Mouse (Mus musculus): ENCODE results near the gene Ccdc40. TPM values are rescaled to one million over a fixed set of nuclear protein-coding genes. Genes with fewer than 3 reads are reported as not detected.

Ccdc40 gene
- polyA plus RNA-seq (2015; fragmentation: Nextera tagmentation; extraction: Ambion mirVana) = 4.8 and 6.8 TPM in 2 replicates

GRCm38 (mm10) chr11:119228091-119228781 is at the start of gene Ccdc40, which contains the start of gene Tbc1d16:
Gene Ccdc40 (plus strand): TSS chr11:119228572.
Gene Tbc1d16 (minus strand): TSS chr11:119228499.
- peak; percentile 87 for ATAC-seq (ENCODE audit: low FRiP score, low read depth)
- under 1% methylated on average over 59 of the region's 66 CpGs for WGBS
- peaks cover 51% of the 10 kb centered on the region for H3K4me1 ChIP-seq
- peak within 1 kb of the TSS; percentile 77 for H3K4me3 ChIP-seq
- H3K4me2 ChIP-seq (replicated peaks) = peak within 1 kb of the TSS; percentile 100
- no peaks in the 10 kb centered on the region for H3K36me3 ChIP-seq
- H3K9ac ChIP-seq = peak within 1 kb of the TSS; percentile 89
- no peaks in the 10 kb centered on the region for H3K27me3 ChIP-seq
- no peaks in the 10 kb centered on the region for H3K9me3 ChIP-seq
- peak within 1 kb of the TSS; percentile 67 for H3K27ac ChIP-seq

- no peak overlapping the region for H3K4me3 ChIP-seq
- ATAC-seq (ENCODE audit: low FRiP score, low read depth) = no peak
These were observed 47.4 kb upstream of the Ccdc40 start for GRCm38 (mm10) chr11:119180824-119181582.

GRCm38 (mm10) chr11:119181861-119182395 is 46.4 kb upstream of the Ccdc40 start:
- ATAC-seq (ENCODE audit: low FRiP score, low read depth) = no peak

More at GRCm38 (mm10) chr11:119180824-119181582, 47.4 kb upstream of the Ccdc40 start:
- Histone ChIP-seq H3K4me2 (replicated peaks) (no peak overlapping the region), H3K9me3 (no peaks in the 10 kb centered on the region), H3K9ac (no peak overlapping the region), H3K36me3 (peaks cover 2% of the 10 kb centered on the region; the same call in 1 of the 2 replicates), H3K4me1 (peaks cover 50% of the 10 kb centered on the region), H3K27ac (no peak overlapping the region), H3K27me3 (no peaks in the 10 kb centered on the region)
- WGBS = 84% methylated on average over 14 of the region's 14 CpGs

GRCm38 (mm10) chr11:119183684-119184310 is 44.6 kb upstream of the Ccdc40 start:
- Histone ChIP-seq H3K4me2 (replicated peaks) (no peak overlapping the region), H3K9ac (no peak overlapping the region), H3K4me1 (peaks cover 48% of the 10 kb centered on the region), H3K27me3 (no peaks in the 10 kb centered on the region), H3K27ac (no peak overlapping the region), H3K36me3 (peaks cover 6% of the 10 kb centered on the region; the same call in 1 of the 2 replicates), H3K9me3 (no peaks in the 10 kb centered on the region), H3K4me3 (no peak overlapping the region)
- WGBS = 70% methylated on average over 15 of the region's 15 CpGs
- no peak for ATAC-seq (ENCODE audit: low FRiP score, low read depth)

More at GRCm38 (mm10) chr11:119181861-119182395, 46.4 kb upstream of the Ccdc40 start:
- Histone ChIP-seq H3K27me3 (no peaks in the 10 kb centered on the region), H3K4me3 (no peak overlapping the region), H3K4me2 (replicated peaks) (no peak overlapping the region), H3K27ac (no peak overlapping the region), H3K9ac (no peak overlapping the region), H3K4me1 (peaks cover 48% of the 10 kb centered on the region), H3K36me3 (peaks cover 6% of the 10 kb centered on the region; the same call in 1 of the 2 replicates), H3K9me3 (no peaks in the 10 kb centered on the region)
- 76% methylated on average over 12 of the region's 12 CpGs for WGBS

GRCm38 (mm10) chr11:119186381-119186780 is 42.0 kb upstream of the Ccdc40 start:
- ATAC-seq (ENCODE audit: low FRiP score, low read depth) = no peak
- WGBS = 82% methylated on average over 3 of the region's 3 CpGs
- Histone ChIP-seq H3K9ac (no peak overlapping the region), H3K9me3 (no peaks in the 10 kb centered on the region), H3K4me2 (replicated peaks) (no peak overlapping the region), H3K36me3 (peaks cover 6% of the 10 kb centered on the region; the same call in 1 of the 2 replicates), H3K27me3 (no peaks in the 10 kb centered on the region), H3K4me1 (peaks cover 63% of the 10 kb centered on the region), H3K4me3 (no peak overlapping the region), H3K27ac (no peak overlapping the region)

GRCm38 (mm10) chr11:119186989-119187799 is 41.2 kb upstream of the Ccdc40 start:
- no peak overlapping the region for H3K27ac ChIP-seq
- no peaks in the 10 kb centered on the region for H3K9me3 ChIP-seq
- 46% methylated on average over 25 of the region's 25 CpGs for WGBS
- no peaks in the 10 kb centered on the region for H3K27me3 ChIP-seq
- no peak overlapping the region for H3K4me3 ChIP-seq
- peaks cover 61% of the 10 kb centered on the region for H3K4me1 ChIP-seq
- H3K4me2 ChIP-seq (replicated peaks) = no peak overlapping the region; the same call in 1 of the 2 replicates
- peak overlapping the region; percentile 31; the same call in 1 of the 2 replicates for H3K9ac ChIP-seq
- no peak for ATAC-seq (ENCODE audit: low FRiP score, low read depth)
- peaks cover 6% of the 10 kb centered on the region; the same call in 1 of the 2 replicates for H3K36me3 ChIP-seq

- ATAC-seq (ENCODE audit: low FRiP score, low read depth) = no peak
- Histone ChIP-seq H3K9me3 (no peaks in the 10 kb centered on the region), H3K9ac (peak overlapping the region; percentile 31; the same call in 1 of the 2 replicates), H3K4me2 (replicated peaks) (no peak overlapping the region; the same call in 1 of the 2 replicates), H3K27ac (no peak overlapping the region; the same call in 1 of the 2 replicates), H3K27me3 (no peaks in the 10 kb centered on the region), H3K4me3 (no peak overlapping the region), H3K36me3 (peaks cover 6% of the 10 kb centered on the region; the same call in 1 of the 2 replicates), H3K4me1 (peaks cover 64% of the 10 kb centered on the region)
- WGBS = 48% methylated on average over 10 of the region's 10 CpGs
These were observed 40.6 kb upstream of the Ccdc40 start for GRCm38 (mm10) chr11:119187800-119188197.

GRCm38 (mm10) chr11:119188389-119188788 is 40.0 kb upstream of the Ccdc40 start:
- H3K4me2 ChIP-seq (replicated peaks) = no peak overlapping the region
- no peak overlapping the region for H3K27ac ChIP-seq
- ATAC-seq (ENCODE audit: low FRiP score, low read depth) = no peak
- no peaks in the 10 kb centered on the region for H3K9me3 ChIP-seq
- peaks cover 63% of the 10 kb centered on the region for H3K4me1 ChIP-seq
- no peak overlapping the region; the same call in 1 of the 2 replicates for H3K9ac ChIP-seq
- WGBS = 48% methylated on average over 6 of the region's 6 CpGs
- H3K36me3 ChIP-seq = peaks cover 6% of the 10 kb centered on the region; the same call in 1 of the 2 replicates
- H3K27me3 ChIP-seq = no peaks in the 10 kb centered on the region
- no peak overlapping the region for H3K4me3 ChIP-seq

GRCm38 (mm10) chr11:119189319-119189718 is 39.1 kb upstream of the Ccdc40 start:
- Histone ChIP-seq H3K27me3 (no peaks in the 10 kb centered on the region), H3K27ac (no peak overlapping the region), H3K4me3 (no peak overlapping the region), H3K36me3 (peaks cover 6% of the 10 kb centered on the region; the same call in 1 of the 2 replicates), H3K9ac (no peak overlapping the region), H3K4me1 (peaks cover 62% of the 10 kb centered on the region), H3K4me2 (replicated peaks) (no peak overlapping the region), H3K9me3 (no peaks in the 10 kb centered on the region)
- 66% methylated on average over 3 of the region's 3 CpGs for WGBS
- ATAC-seq (ENCODE audit: low FRiP score, low read depth) = no peak

GRCm38 (mm10) chr11:119190498-119190897 is 37.9 kb upstream of the Ccdc40 start:
- peaks cover 62% of the 10 kb centered on the region for H3K4me1 ChIP-seq
- H3K4me3 ChIP-seq = no peak overlapping the region
- H3K36me3 ChIP-seq = peaks cover 7% of the 10 kb centered on the region; the same call in 1 of the 2 replicates
- peak; percentile 25; the same call in 1 of the 2 replicates for ATAC-seq (ENCODE audit: low FRiP score, low read depth)
- H3K4me2 ChIP-seq (replicated peaks) = no peak overlapping the region
- H3K27ac ChIP-seq = no peak overlapping the region
- WGBS = 22% methylated on average over 11 of the region's 11 CpGs
- H3K9me3 ChIP-seq = no peaks in the 10 kb centered on the region
- H3K27me3 ChIP-seq = no peaks in the 10 kb centered on the region
- peak overlapping the region; percentile 39; the same call in 1 of the 2 replicates for H3K9ac ChIP-seq

Data from limb, embryonic 13.5 days (tissue).